Mouse (Mus musculus): ENCODE measurements around the gene Ift22.

DNA sequence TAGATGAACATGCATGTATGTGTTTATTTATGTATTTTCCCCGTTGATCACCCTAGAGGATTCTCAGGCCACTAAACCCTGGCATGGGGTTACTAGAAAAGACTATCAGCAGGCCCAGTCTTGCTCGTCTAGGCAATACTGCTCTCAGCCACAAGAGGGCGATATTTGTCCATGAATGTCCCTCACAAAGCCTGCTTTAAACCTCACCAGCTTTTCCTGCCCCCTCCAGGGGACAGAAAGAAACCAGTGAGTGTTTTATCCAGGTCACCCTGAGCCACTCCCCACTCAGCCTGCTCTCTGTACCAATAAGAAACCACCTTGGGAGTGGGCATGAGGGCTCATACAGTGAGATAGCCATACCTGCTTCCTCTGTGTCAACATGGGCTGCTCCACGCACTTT, 21.1 kb downstream of the Ift22 start:
- TF ChIP-seq GATA1 (IDR thresholded peaks at IDR 0.05; ENCODE audit: low read length), result no peak
- TF ChIP-seq TAL1 (IDR thresholded peaks at IDR 0.05; ENCODE audit: low read length), result no peak

All from erythroblast, embryonic 14.5 days (primary cell).